Mouse (Mus musculus) midbrain, embryonic 11.5 days (tissue): Measurements from ENCODE around the gene Chp1. TPM values are rescaled to one million over a fixed set of nuclear protein-coding genes. Genes with fewer than 3 reads are reported as not detected.

Experiments
- polyA plus RNA-seq: library from polyadenylated mRNA; unstranded; fragments of >200 nt; fragmentation: Nextera tagmentation; extraction: Ambion mirVana; gene quantifications from 2 replicates; pipeline ENCODE4 v1.2.1, GENCODE M21; 2014

The Chp1 gene
- polyA plus RNA-seq, 1 experiment from 2014 or later, result 56.2 TPM

Other genes with a start within 250 kb of the Chp1 start
- gene Dll4, start 221.9 kb upstream of the Chp1 start, polyA plus RNA-seq, result 3.1 and 4.0 TPM in 2 replicates
- 0.32 and 0.37 TPM in 2 replicates for gene Chac1, start 196.5 kb upstream of the Chp1 start, polyA plus RNA-seq
- gene Ino80, start 70.0 kb upstream of the Chp1 start, polyA plus RNA-seq, result 3.9 and 4.3 TPM in 2 replicates
- gene Exd1, start 70 bp upstream of the Chp1 start, polyA plus RNA-seq, result 0.20 and 0.69 TPM in 2 replicates
- 121 and 130 TPM in 2 replicates for gene Nusap1, start 70.6 kb downstream of the Chp1 start, polyA plus RNA-seq
- gene Oip5, start 70.8 kb downstream of the Chp1 start, polyA plus RNA-seq, result 38.0 and 38.5 TPM in 2 replicates
- gene Ndufaf1, start 115.1 kb downstream of the Chp1 start, polyA plus RNA-seq, result 40.3 and 47.6 TPM in 2 replicates
- gene Rtf1, start 127.4 kb downstream of the Chp1 start, polyA plus RNA-seq, result 32.1 and 34.5 TPM in 2 replicates
- gene Itpka, start 194.6 kb downstream of the Chp1 start, polyA plus RNA-seq, result 1.2 and 1.4 TPM in 2 replicates
- 0.05 TPM in 1 of 2 replicates, not detected in the other for gene Ltk, start 212.7 kb downstream of the Chp1 start, polyA plus RNA-seq
- 18.2 and 22.8 TPM in 2 replicates for gene Rpap1, start 239.8 kb downstream of the Chp1 start, polyA plus RNA-seq